Mouse (Mus musculus): ENCODE data around the gene Fgfr2. TPM values are rescaled to one million over a fixed set of nuclear protein-coding genes. Genes with fewer than 3 reads are reported as not detected.
A peak's percentile ranks its signal among the peaks of the same experiment; 100 is the strongest.

Gene Fgfr2
- total RNA-seq, 2 experiments from 2014 or later, result 28.8 to 29.4 TPM

GRCm38 (mm10) chr7:132824346-132825022 lies 298.7 kb downstream of the Fgfr2 start:
- intact Hi-C loops (cut with DNase I), result no loop called here
- no peak for DNase-seq (ENCODE audit: extremely low spot score in 1 of 2, low spot score in 2 of 2)

GRCm38 (mm10) chr7:132823832-132824231 lies 299.3 kb downstream of the Fgfr2 start:
- intact Hi-C loops (cut with DNase I), result no loop called here
- DNase-seq (ENCODE audit: extremely low spot score in 1 of 2, low spot score in 2 of 2), result no peak

GRCm38 (mm10) chr7:132820692-132821091 lies 302.5 kb downstream of the Fgfr2 start:
- intact Hi-C loops (cut with DNase I), result no loop called here
- DNase-seq (ENCODE audit: extremely low spot score in 1 of 2, low spot score in 2 of 2), result no peak

GRCm38 (mm10) chr7:132817056-132817455 lies 306.1 kb downstream of the Fgfr2 start:
- intact Hi-C loops (cut with DNase I), result no loop called here
- no peak for DNase-seq (ENCODE audit: extremely low spot score in 1 of 2, low spot score in 2 of 2)

GRCm38 (mm10) chr7:132816528-132816927 lies 306.6 kb downstream of the Fgfr2 start:
- DNase-seq (ENCODE audit: extremely low spot score in 1 of 2, low spot score in 2 of 2), result no peak
- intact Hi-C loops (cut with DNase I), result no loop called here

GRCm38 (mm10) chr7:132815081-132815480 lies 308.1 kb downstream of the Fgfr2 start:
- no peak for DNase-seq (ENCODE audit: extremely low spot score in 1 of 2, low spot score in 2 of 2)
- intact Hi-C loops (cut with DNase I), result no loop called here

- intact Hi-C loops (cut with DNase I), result loop anchor here (5.0 kb wide), 1 partner anchor 77 kb away; no protein-coding TSS in a partner anchor
Observed at GRCm38 (mm10) chr7:132814089-132814450, 309.1 kb downstream of the Fgfr2 start.

GRCm38 (mm10) chr7:132813416-132814088 lies 309.6 kb downstream of the Fgfr2 start, which contains the start of gene Fam53b:
Fam53b (minus strand) TSS chr7:132813886.
- peak in 1 of 2 experiments; percentile 82 for DNase-seq (ENCODE audit: extremely low spot score in 1 of 2, low spot score in 2 of 2)
- intact Hi-C loops (cut with DNase I), result loop anchor here (5.0 kb wide), 1 partner anchor 76 kb away; no protein-coding TSS in a partner anchor

More at GRCm38 (mm10) chr7:132814089-132814450, 309.1 kb downstream of the Fgfr2 start:
- peak in 1 of 2 experiments; percentile 24 for DNase-seq (ENCODE audit: extremely low spot score in 1 of 2, low spot score in 2 of 2)

- intact Hi-C loops (cut with DNase I), result loop anchor here (5.0 kb wide), 1 partner anchor 76 kb away; no protein-coding TSS in a partner anchor
Observed at GRCm38 (mm10) chr7:132812619-132813415, 310.3 kb downstream of the Fgfr2 start.

GRCm38 (mm10) chr7:132811716-132812618 lies 311.2 kb downstream of the Fgfr2 start:
- intact Hi-C loops (cut with DNase I), result loop anchor here (1.0 to 5.0 kb wide), 2 partner anchors 75 to 156 kb away; no protein-coding TSS in a partner anchor
- peak in 1 of 2 experiments; percentile 26 for DNase-seq (ENCODE audit: extremely low spot score in 1 of 2, low spot score in 2 of 2)

More at GRCm38 (mm10) chr7:132812619-132813415, 310.3 kb downstream of the Fgfr2 start:
- peak in 1 of 2 experiments; percentile 64 for DNase-seq (ENCODE audit: extremely low spot score in 1 of 2, low spot score in 2 of 2)

- peak; percentile 81 to 90 for DNase-seq (ENCODE audit: extremely low spot score in 1 of 2, low spot score in 2 of 2)
- intact Hi-C loops (cut with DNase I), result loop anchor here (1.0 to 5.0 kb wide), 2 partner anchors 74 to 155 kb away; no protein-coding TSS in a partner anchor
Observed at GRCm38 (mm10) chr7:132810879-132811278, 312.3 kb downstream of the Fgfr2 start.

GRCm38 (mm10) chr7:132810368-132810767 lies 312.8 kb downstream of the Fgfr2 start:
- intact Hi-C loops (cut with DNase I), result loop anchor here (5.0 kb wide), 1 partner anchor 73 kb away; no protein-coding TSS in a partner anchor
- peak in 1 of 2 experiments; percentile 62 for DNase-seq (ENCODE audit: extremely low spot score in 1 of 2, low spot score in 2 of 2)

GRCm38 (mm10) chr7:132809721-132810120 lies 313.4 kb downstream of the Fgfr2 start:
- DNase-seq (ENCODE audit: extremely low spot score in 1 of 2, low spot score in 2 of 2), result no peak
- intact Hi-C loops (cut with DNase I), result loop anchor here (5.0 kb wide), 1 partner anchor 72 kb away; no protein-coding TSS in a partner anchor

GRCm38 (mm10) chr7:132808841-132809682 lies 314.1 kb downstream of the Fgfr2 start:
- intact Hi-C loops (cut with DNase I), result no loop called here
- DNase-seq (ENCODE audit: extremely low spot score in 1 of 2, low spot score in 2 of 2), result peak in 1 of 2 experiments; percentile 51

- DNase-seq (ENCODE audit: extremely low spot score in 1 of 2, low spot score in 2 of 2), result peak in 1 of 2 experiments; percentile 20
- intact Hi-C loops (cut with DNase I), result no loop called here
Observed at GRCm38 (mm10) chr7:132808051-132808796, 314.9 kb downstream of the Fgfr2 start.
